Mouse (Mus musculus): ENCODE data around the gene Csrnp1.

GRCm38 (mm10) chr9:119938496-119938895 is 46.0 kb downstream of the Csrnp1 start:
- TF ChIP-seq CTCF (IDR thresholded peaks at IDR 0.05; ENCODE audit: low read depth, low read length) (no peak), GATA1 (IDR thresholded peaks at IDR 0.05; ENCODE audit: borderline replicate concordance, low read length) (no peak), POLR2AphosphoS5 (IDR thresholded peaks at IDR 0.05; ENCODE audit: insufficient replicate concordance, low read depth, low read length) (no peak), TAL1 (conservative IDR thresholded peaks at IDR 0.05; ENCODE audit: low read depth, low read length) (no peak), GATA2 (IDR thresholded peaks at IDR 0.05; ENCODE audit: borderline replicate concordance, low read depth, low read length) (no peak)
